Mouse (Mus musculus) right cerebral cortex, postnatal 25 days (tissue): Measurements from ENCODE around the gene Ptafr.
"Not testable (repeated sequence)": the region's sequence is repeated elsewhere in the genome, so short reads cannot be mapped to it uniquely, and the experiment has no call there.

Experiments
- DNase-seq: peaks from one replicate; pipeline ENCODE4 v3.0.0; 2022

Gene Ptafr

GRCm38 (mm10) chr4:132565089-132565747 is 1.4 kb downstream of the Ptafr start:
- no peak for DNase-seq

GRCm38 (mm10) chr4:132567361-132567779 is 3.5 kb downstream of the Ptafr start:
- no peak for DNase-seq

- no peak for DNase-seq
These were observed 5.2 kb downstream of the Ptafr start for GRCm38 (mm10) chr4:132569115-132569514.

DNA sequence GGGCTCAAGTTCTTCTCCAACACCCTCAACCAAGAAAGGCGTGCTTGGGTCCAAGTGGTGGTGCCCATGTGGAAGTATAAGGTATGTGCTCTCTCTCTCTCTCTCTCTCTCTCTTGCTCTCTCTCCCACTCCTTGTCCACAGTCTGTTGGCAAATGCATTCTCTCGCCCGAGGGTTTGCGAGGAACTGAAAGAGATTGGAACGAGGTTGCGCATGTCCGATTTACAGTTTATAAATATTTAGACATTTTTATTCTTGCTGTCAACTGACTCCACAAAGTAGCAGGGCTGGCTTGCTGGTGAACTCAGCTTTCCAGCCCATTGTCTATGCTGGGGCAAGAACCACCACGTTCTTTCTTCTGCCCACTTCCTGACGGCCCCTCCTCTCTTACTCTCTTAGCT is 7.3 kb downstream of the Ptafr start:
- DNase-seq: no peak

DNA sequence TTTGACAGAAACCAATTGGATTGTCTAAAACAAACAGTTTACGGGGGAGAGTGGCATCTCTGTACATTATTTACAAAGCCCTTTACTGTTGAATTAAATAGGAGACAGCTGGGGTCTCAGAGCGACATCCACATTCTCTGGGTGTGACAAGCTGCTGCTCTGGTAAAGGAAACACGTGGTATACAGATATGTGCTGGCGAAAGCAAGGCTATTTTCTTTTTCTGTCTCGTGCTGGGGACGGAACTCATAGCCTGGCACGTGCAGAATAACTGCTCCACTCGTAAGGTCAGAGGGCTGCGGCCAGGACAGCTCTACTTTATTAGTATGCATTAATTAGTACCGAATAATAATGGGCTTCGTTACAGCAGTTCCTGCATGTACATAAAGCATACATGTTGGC is 9.5 kb downstream of the Ptafr start:
- DNase-seq: no peak

GRCm38 (mm10) chr4:132574809-132575347 is 11.0 kb downstream of the Ptafr start:
- no peak for DNase-seq

DNA sequence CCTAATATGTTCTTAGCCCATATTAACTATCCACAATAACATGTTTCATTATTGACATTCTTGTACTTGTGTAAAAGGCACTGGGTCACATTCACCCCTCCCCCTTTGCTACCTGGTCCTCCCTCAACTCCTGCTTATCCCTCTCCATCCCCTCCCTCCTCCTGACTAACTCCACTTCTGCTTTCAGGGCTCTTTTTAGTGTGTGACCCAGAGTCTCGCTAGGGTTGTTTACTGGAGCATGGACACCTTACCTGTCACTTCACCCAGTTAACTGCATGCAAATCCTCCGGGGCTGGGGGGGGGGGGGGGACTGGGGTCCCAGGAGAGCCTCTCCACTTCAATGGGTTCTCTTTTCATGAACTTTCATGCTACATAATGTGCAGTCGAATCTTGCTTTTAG is 19.9 kb downstream of the Ptafr start:
- no peak for DNase-seq

DNA sequence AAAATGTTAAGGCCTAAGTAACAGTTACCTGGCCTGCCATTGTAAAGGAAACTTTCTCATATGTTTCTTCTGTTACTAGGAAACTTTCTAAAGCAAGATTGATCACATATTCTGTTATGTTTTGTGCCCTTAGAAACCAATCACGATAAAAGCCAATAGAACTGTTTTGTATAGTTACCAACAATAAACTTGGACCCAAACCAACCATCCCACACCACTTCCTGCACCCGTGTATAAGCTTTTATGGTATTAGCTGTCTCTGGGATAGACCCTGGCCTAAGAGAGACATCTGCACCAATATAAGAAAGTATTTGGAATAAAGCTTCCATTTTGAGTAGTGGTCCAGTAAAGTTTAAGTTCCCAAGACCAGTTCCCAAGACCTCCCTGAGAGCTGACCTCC is 21.1 kb downstream of the Ptafr start:
- DNase-seq: no peak

DNA sequence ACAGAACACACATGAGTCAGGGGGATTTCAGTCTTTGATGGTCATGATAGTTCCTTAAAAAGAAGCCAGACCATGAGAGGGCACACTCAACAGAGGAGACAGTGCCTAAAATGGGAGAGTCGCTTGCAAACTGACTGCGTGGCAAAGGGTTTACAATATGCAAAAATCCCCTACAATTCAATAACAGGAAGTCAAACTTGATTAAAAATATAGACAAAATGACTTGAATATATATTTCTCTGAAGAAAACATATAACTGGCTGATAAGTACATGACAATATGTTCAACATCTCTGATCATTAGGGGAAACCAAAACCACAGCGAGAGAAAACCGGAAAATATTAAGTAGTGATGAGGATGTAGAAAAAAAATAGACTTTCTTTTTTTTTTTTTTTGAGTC is 22.4 kb downstream of the Ptafr start:
- no peak for DNase-seq

DNA sequence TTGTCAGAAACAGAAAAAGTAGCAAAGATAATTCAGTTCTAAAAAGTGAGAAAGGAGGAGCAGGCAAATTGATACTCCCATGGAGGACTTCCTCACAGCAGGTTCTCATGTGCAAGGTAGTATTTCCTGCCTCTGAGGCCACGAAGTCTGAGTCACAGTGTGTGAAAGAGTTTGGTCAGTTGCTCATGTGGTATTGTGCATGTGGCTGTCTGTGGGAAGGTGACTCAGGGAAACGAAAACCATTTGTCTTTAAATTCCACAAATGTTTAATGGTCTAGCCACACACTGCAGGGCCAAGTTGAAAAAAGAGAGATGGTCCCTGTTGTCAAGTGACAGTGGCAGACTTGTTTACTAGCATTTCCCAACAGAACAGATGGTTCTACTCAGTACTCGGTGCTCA is 24.6 kb downstream of the Ptafr start:
- no peak for DNase-seq

GRCm38 (mm10) chr4:132590642-132591041 is 26.8 kb downstream of the Ptafr start:
- no peak for DNase-seq

GRCm38 (mm10) chr4:132592958-132593357 is 29.1 kb downstream of the Ptafr start:
- no peak for DNase-seq

GRCm38 (mm10) chr4:132594191-132594590 is 30.3 kb downstream of the Ptafr start:
- no peak for DNase-seq

DNA sequence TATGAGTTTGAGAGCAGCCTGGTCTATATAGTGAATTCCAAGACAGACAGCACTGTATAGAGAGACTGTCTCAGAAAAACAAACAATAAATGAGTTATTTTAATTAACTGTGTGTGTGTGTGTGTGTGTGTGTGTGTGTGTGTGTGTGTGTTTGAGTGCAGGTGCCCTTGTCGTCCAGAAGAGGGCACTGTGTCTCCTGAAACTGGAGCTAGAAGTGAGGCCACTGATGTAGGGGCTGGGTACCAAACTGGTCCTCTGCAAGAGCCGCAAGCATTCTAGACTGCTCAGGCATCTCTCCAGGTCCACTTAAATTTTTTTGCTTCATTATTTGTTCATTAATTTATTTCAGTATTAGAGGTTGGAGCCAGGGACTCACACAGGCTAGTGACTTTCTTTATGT is 35.0 kb downstream of the Ptafr start:
- no peak for DNase-seq

DNA sequence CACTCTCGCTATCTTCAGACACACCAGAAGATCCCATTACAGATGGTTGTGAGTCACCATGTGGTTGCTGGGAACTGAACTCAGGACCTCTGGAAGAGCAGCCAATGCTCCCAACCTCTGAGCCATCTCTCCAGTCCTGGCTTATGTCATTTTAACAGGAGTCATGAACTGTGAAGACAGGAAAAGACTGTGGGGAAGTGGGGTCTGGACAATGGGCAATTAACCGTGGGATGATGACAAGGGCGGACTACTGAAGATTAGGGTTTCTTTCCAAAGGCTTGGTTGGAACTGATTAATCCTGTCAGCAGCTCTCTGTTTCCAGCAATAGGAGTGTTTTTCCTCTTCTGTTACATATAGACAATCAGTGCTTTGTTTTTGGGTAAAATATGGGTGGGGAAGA is 35.9 kb downstream of the Ptafr start:
- DNase-seq: no peak

- DNase-seq: no peak
These were observed 36.6 kb downstream of the Ptafr start for GRCm38 (mm10) chr4:132600465-132600864.

GRCm38 (mm10) chr4:132601242-132601641 is 37.4 kb downstream of the Ptafr start:
- not testable (repeated sequence) for DNase-seq

DNA sequence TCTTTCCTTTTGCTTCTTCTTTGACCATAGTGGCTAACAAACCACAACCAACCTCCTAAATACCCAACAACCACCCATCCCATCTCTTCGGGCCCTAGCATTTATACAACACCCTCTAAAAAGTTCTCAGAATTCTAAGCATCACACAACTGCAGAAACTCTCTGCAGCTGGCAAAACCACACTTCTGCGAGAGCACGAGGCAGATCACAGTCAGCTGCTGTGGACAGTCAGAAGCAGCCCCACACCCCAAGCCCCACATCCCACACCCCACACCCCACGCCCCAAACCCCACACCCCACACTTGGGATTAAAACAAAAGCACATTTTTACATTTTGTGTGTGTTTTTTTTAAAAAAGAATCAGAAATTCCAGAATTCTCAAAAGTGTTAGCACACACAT is 39.6 kb downstream of the Ptafr start:
- DNase-seq: no peak

DNA sequence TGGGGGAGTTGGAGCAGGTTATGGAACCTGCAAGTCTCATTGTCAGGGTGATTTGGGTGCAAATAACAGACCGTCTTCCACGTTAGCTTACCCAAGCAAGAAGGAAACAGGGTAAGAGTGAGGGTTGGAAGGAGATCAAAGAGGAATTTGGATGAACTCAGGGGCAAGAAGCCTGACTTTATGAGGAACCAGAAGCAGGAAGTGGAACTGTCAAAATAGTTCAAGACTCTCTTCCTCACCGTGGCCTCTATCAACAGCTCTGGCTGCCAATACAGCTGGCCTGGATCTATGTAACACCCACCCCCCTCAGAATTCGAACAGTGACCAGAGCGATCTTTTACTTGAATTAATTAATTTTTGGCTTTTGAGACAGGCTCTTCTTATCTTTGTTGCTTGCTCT is 41.9 kb downstream of the Ptafr start:
- DNase-seq: no peak

- DNase-seq: no peak
These were observed 44.3 kb downstream of the Ptafr start for GRCm38 (mm10) chr4:132608147-132608546.

DNA sequence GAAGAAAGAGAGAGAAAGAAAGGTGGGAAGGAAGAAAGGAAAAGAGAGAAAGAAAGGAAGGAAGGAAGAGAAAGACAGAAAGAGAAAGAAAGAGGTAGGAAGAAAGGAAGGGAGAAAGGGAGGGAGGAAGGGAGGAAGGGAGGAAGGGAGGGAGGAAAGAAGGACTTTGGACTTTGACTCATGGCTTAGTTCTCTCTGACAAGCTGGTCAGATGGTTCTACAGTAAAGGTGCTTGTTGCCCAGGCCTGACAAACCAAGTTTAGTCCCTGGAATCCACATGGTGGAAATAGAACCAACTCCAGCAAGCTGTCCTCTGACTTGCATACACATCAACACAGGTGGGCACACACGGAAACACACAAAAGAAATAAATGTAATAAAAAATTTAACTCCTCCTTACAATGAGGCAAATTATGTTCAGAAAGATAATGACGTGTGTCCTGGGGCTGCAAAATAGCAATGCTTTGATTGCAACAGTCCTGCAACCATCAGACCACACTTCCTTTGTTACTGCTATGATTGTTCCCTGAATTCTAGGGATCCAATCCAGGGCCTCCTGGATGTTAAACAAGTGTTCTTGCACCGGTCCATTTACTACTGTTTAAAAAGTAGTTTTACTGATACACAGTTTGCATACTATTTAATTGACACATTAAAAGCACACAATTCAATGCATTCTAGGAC is 46.6 kb downstream of the Ptafr start:
- no peak for DNase-seq

GRCm38 (mm10) chr4:132611320-132611719 is 47.5 kb downstream of the Ptafr start:
- no peak for DNase-seq

GRCm38 (mm10) chr4:132617873-132618272 is 54.0 kb downstream of the Ptafr start:
- DNase-seq: peak; percentile 35

- DNase-seq: no peak
These were observed 55.0 kb downstream of the Ptafr start for GRCm38 (mm10) chr4:132618850-132619375.
